Mouse (Mus musculus) small intestine, adult 10 weeks (tissue): ENCODE results near the gene Sox1. TPM values are rescaled to one million over a fixed set of nuclear protein-coding genes. Genes with fewer than 3 reads are reported as not detected.

Experiments used
- polyA plus RNA-seq: library from polyadenylated mRNA; stranded (reverse); fragments of 350-450 nt; fragmentation: Illumina TruSeq; extraction: RNeasy Lipid Tissue Mini Kit (QIAGEN cat#74804); gene quantifications from one replicate; pipeline ENCODE4 v1.2.3, GENCODE M21; 2014; ENCODE audit warnings: low replicate concordance

Gene Sox1
- not detected for polyA plus RNA-seq

DNA sequence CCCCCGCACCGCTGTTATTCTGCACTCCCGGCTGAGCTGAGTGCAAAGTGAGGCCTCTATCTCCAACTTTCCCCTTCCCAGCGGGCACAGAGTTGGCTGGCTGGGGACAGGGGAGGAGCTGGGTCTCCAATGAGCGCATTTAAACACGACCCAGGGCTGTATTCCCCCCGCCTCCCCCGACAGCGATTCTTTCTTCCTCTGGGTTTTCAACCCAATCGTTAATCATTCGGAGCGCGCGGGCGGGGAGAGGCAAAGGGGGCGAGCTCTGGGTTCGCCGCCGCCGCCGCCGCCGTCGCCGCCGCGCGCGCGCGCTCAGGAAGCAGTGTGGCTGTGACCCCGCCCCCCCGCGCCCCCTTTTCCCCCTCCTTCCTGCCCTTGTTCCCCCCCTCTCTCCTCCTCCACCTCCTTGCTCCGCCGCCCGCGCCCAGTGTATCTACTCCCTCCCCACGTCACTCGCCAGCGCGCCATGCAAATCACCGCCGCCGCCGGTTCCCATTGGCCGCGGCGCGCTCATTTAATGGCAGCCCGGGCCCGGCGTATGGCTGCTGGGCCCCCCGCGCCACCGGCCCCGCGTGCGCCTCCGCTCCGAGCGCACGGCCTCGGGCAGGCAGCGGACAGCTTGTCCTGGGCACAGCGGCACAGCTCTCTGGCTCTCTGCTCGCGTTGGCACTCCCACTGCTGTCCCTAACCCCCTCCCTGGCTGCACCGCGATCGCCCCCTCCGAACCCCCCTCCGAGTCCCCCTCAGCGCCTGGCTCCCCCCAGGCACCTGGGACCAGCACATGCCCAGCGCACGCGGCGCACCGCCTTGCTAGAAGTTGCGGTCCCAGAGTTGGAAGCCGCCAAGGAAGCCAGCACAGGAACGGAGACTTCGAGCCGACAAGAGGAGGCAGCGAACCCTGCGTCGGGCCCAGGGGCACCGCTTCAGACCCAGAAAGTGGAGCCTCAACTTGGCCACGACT is at the start of gene Sox1:
Gene Sox1, plus strand, starts transcription at position 225 of the 961 bp plus-strand sequence.

Other genes with a start within 250 kb of the Sox1 start
- not detected for gene A230072I06Rik, start 116.5 kb upstream of the Sox1 start, polyA plus RNA-seq
- not detected for gene Spaca7, start 177.7 kb downstream of the Sox1 start, polyA plus RNA-seq